Mouse (Mus musculus): Measurements from ENCODE around the gene Slx1b. TPM values are rescaled to one million over a fixed set of nuclear protein-coding genes. Genes with fewer than 3 reads are reported as not detected.
"Not testable (repeated sequence)": the region's sequence is repeated elsewhere in the genome, so short reads cannot be mapped to it uniquely, and the experiment has no call there.

The Slx1b gene
- polyA plus RNA-seq, 1 experiment from 2014 or later: 10.6 TPM

DNA sequence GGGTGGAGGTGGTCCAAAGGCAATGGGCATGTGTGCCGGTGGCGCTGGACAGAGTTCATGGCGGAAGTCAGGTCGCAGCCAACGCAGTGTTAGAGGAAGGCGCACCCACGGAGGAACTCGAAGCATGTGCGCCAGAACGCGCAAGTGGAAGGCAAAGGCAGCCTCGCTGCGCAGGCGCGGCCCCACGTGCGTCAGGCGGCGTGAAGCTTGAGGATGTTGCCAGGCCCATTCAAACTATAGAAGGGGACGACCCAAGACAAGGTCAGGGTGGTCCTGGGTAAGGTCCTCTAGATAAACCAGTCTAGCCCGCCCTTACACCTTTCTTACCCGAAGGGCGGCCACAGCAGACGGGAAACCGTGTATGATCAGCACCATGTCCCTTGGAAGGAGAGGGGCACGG, 3.2 kb downstream of the Slx1b start:
- H3K27me3 ChIP-seq (ENCODE audit: control insufficient read depth, insufficient read depth, low read length): no peaks in the 10 kb centered on the region
- H3K4me2 ChIP-seq (ENCODE audit: low read length): no peak overlapping the region
- H3K4me1 ChIP-seq (ENCODE audit: control insufficient read depth, insufficient read depth, low read length): peaks cover 18% of the 10 kb centered on the region
- no peaks in the 10 kb centered on the region for H3K9me3 ChIP-seq (ENCODE audit: control insufficient read depth, low read length)
- no peak overlapping the region for H3K9ac ChIP-seq (replicated peaks; ENCODE audit: low read length)
- peaks cover 34% of the 10 kb centered on the region for H3K36me3 ChIP-seq (ENCODE audit: control insufficient read depth, insufficient read depth, low read length)
- DNase-seq: no peak
- no peak overlapping the region for H3K27ac ChIP-seq (replicated peaks; ENCODE audit: low read depth, low read length)
- 95% methylated on average over 26 of the region's 26 CpGs for WGBS
- ATAC-seq (ENCODE audit: low FRiP score, low TSS enrichment): no peak
- no peak overlapping the region for H3K4me3 ChIP-seq (replicated peaks; ENCODE audit: low read depth, low read length)

DNA sequence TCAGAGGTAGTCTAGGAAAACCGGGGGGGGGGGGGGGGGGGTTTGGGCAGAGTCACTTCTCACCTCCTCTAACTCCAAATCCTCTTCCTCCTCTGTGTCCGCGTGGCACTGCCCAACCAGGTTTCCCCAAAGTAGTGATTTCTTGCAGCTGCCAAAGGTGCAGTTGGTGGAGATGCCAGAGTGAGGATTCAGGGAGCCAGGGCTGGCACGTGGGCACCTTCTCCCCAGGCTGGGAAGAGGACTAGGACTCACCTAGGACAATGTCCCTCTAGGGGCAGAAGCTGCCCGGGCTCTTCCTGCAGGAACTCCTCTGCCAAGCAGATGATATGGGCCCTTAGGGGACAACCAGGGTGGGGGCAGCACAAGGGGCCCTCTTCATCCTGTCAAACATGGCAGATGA, 3.9 kb downstream of the Slx1b start:
- no peak overlapping the region for H3K4me3 ChIP-seq (replicated peaks; ENCODE audit: low read depth, low read length)
- DNase-seq (no peak), ATAC-seq (ENCODE audit: low FRiP score, low TSS enrichment) (no peak)
- peaks cover 15% of the 10 kb centered on the region for H3K4me1 ChIP-seq (ENCODE audit: control insufficient read depth, insufficient read depth, low read length)
- no peak overlapping the region for H3K9ac ChIP-seq (replicated peaks; ENCODE audit: low read length)
- peaks cover 32% of the 10 kb centered on the region for H3K36me3 ChIP-seq (ENCODE audit: control insufficient read depth, insufficient read depth, low read length)
- H3K27ac ChIP-seq (replicated peaks; ENCODE audit: low read depth, low read length): no peak overlapping the region
- no peaks in the 10 kb centered on the region for H3K9me3 ChIP-seq (ENCODE audit: control insufficient read depth, low read length)
- H3K4me2 ChIP-seq (ENCODE audit: low read length): no peak overlapping the region
- 91% methylated on average over 5 of the region's 5 CpGs for WGBS
- no peaks in the 10 kb centered on the region for H3K27me3 ChIP-seq (ENCODE audit: control insufficient read depth, insufficient read depth, low read length)

DNA sequence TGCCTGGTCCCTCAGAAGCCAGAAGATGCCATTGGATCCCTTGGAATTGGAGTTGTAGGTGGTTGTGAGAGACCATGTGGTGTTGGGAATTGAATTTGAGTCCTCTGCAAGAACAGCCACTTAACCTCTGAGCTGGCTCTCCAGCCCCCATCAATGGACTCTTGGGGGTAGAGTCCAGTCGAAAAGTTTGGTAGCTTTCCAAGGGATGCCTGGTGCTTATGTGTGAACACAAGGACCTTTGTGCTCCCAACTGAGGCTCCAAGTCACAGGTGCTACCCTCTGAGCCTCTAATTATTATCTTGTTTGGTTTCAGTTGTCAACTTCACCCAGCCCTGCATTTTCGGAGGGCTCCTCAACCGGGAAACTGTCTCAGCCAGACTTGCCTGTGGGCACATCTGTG, 4.8 kb downstream of the Slx1b start:
- Histone ChIP-seq H3K27ac (replicated peaks; ENCODE audit: low read depth, low read length) (no peak overlapping the region), H3K4me2 (ENCODE audit: low read length) (no peak overlapping the region), H3K27me3 (ENCODE audit: control insufficient read depth, insufficient read depth, low read length) (no peaks in the 10 kb centered on the region), H3K4me3 (replicated peaks; ENCODE audit: low read depth, low read length) (no peak overlapping the region), H3K4me1 (ENCODE audit: control insufficient read depth, insufficient read depth, low read length) (peaks cover 11% of the 10 kb centered on the region), H3K9ac (replicated peaks; ENCODE audit: low read length) (no peak overlapping the region), H3K36me3 (ENCODE audit: control insufficient read depth, insufficient read depth, low read length) (peaks cover 32% of the 10 kb centered on the region), H3K9me3 (ENCODE audit: control insufficient read depth, low read length) (no peaks in the 10 kb centered on the region)
- 93% methylated on average over 3 of the region's 3 CpGs for WGBS
- ATAC-seq (ENCODE audit: low FRiP score, low TSS enrichment) (no peak), DNase-seq (no peak)

DNA sequence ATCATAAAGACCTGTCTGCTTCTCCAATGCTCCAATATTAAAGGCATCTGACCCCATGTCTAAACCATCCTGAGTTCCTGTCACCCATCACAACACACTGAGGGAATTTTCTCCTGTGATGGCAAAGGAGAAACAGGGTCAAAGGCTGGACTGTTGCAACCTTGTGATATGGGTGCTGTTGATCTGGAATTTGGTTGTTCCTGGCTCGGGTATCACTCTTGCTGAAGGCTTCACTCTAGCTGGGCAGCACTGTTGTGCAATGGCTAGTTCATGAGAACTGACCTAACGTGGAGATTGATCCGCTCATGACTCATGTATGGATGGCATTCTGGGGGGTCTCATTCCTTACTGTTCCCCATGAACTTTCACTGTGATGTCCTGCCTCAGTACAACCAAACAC, 6.6 kb downstream of the Slx1b start:
- H3K9me3 ChIP-seq (ENCODE audit: control insufficient read depth, low read length): no peaks in the 10 kb centered on the region
- 92% methylated on average over 3 of the region's 3 CpGs for WGBS

DNA sequence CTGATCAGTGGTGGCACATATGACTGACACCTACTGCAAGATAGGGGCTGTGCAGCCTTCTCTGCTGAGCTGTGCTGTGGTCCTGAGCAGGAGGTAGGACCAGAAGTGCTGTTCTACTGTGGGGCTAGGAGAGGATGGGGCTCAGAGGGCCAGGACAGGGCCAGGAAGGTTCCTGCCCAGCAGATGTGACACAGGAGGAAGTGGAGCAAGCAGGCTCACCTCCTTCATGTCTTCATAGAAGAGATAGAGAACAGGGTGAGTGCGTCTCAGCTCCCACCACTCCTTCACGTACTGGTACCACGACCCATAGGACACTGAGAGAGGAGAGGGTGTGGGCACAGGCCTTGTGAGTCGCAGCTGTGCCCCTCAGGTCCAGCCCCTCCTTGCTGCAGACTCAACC, 7.4 kb downstream of the Slx1b start:
- not testable (repeated sequence) for H3K4me1 ChIP-seq (ENCODE audit: control insufficient read depth, insufficient read depth, low read length); DNase-seq; H3K27ac ChIP-seq (replicated peaks; ENCODE audit: low read depth, low read length); H3K27me3 ChIP-seq (ENCODE audit: control insufficient read depth, insufficient read depth, low read length); H3K4me2 ChIP-seq (ENCODE audit: low read length); ATAC-seq (ENCODE audit: low FRiP score, low TSS enrichment); H3K4me3 ChIP-seq (replicated peaks; ENCODE audit: low read depth, low read length); H3K9me3 ChIP-seq (ENCODE audit: control insufficient read depth, low read length); H3K9ac ChIP-seq (replicated peaks; ENCODE audit: low read length)
- 81% methylated on average over 4 of the region's 4 CpGs for WGBS
- H3K36me3 ChIP-seq (ENCODE audit: control insufficient read depth, insufficient read depth, low read length): peaks cover 32% of the 10 kb centered on the region

More for the DNA sequence above, 6.6 kb downstream of the Slx1b start:
- Histone ChIP-seq H3K4me3 (replicated peaks; ENCODE audit: low read depth, low read length) (no peak overlapping the region), H3K36me3 (ENCODE audit: control insufficient read depth, insufficient read depth, low read length) (peaks cover 32% of the 10 kb centered on the region), H3K27me3 (ENCODE audit: control insufficient read depth, insufficient read depth, low read length) (no peaks in the 10 kb centered on the region), H3K4me1 (ENCODE audit: control insufficient read depth, insufficient read depth, low read length) (peaks cover 4% of the 10 kb centered on the region; the same call in 1 of the 2 replicates), H3K27ac (replicated peaks; ENCODE audit: low read depth, low read length) (no peak overlapping the region), H3K9ac (replicated peaks; ENCODE audit: low read length) (no peak overlapping the region), H3K4me2 (ENCODE audit: low read length) (no peak overlapping the region)
- DNase-seq: no peak
- no peak for ATAC-seq (ENCODE audit: low FRiP score, low TSS enrichment)

- DNase-seq (no peak), ATAC-seq (ENCODE audit: low FRiP score, low TSS enrichment) (no peak)
- no peaks in the 10 kb centered on the region for H3K27me3 ChIP-seq (ENCODE audit: control insufficient read depth, insufficient read depth, low read length)
- no peak overlapping the region for H3K9ac ChIP-seq (replicated peaks; ENCODE audit: low read length)
- H3K4me2 ChIP-seq (ENCODE audit: low read length): no peak overlapping the region
- H3K36me3 ChIP-seq (ENCODE audit: control insufficient read depth, insufficient read depth, low read length): peaks cover 6% of the 10 kb centered on the region; the same call in 1 of the 2 replicates
- no peak overlapping the region for H3K4me3 ChIP-seq (replicated peaks; ENCODE audit: low read depth, low read length)
- no peaks in the 10 kb centered on the region for H3K9me3 ChIP-seq (ENCODE audit: control insufficient read depth, low read length)
- no peak overlapping the region for H3K27ac ChIP-seq (replicated peaks; ENCODE audit: low read depth, low read length)
- 96% methylated on average over 5 of the region's 5 CpGs for WGBS
- H3K4me1 ChIP-seq (ENCODE audit: control insufficient read depth, insufficient read depth, low read length): no peaks in the 10 kb centered on the region
These were observed 14.4 kb downstream of the Slx1b start for GRCm38 (mm10) chr7:126681221-126681620.

- H3K9ac ChIP-seq (replicated peaks; ENCODE audit: low read length): no peak overlapping the region
- WGBS: 94% methylated on average over 5 of the region's 5 CpGs
- DNase-seq: no peak
- ATAC-seq (ENCODE audit: low FRiP score, low TSS enrichment): no peak
- H3K4me1 ChIP-seq (ENCODE audit: control insufficient read depth, insufficient read depth, low read length): no peaks in the 10 kb centered on the region
- H3K36me3 ChIP-seq (ENCODE audit: control insufficient read depth, insufficient read depth, low read length): peaks cover 6% of the 10 kb centered on the region; the same call in 1 of the 2 replicates
- no peaks in the 10 kb centered on the region for H3K9me3 ChIP-seq (ENCODE audit: control insufficient read depth, low read length)
- no peak overlapping the region for H3K4me3 ChIP-seq (replicated peaks; ENCODE audit: low read depth, low read length)
- no peaks in the 10 kb centered on the region for H3K27me3 ChIP-seq (ENCODE audit: control insufficient read depth, insufficient read depth, low read length)
- H3K27ac ChIP-seq (replicated peaks; ENCODE audit: low read depth, low read length): no peak overlapping the region
- no peak overlapping the region for H3K4me2 ChIP-seq (ENCODE audit: low read length)
These were observed 15.9 kb downstream of the Slx1b start for GRCm38 (mm10) chr7:126679683-126680082.

GRCm38 (mm10) chr7:126678545-126679341, 16.8 kb downstream of the Slx1b start:
- Histone ChIP-seq H3K36me3 (ENCODE audit: control insufficient read depth, insufficient read depth, low read length) (peaks cover 6% of the 10 kb centered on the region; the same call in 1 of the 2 replicates), H3K9me3 (ENCODE audit: control insufficient read depth, low read length) (no peaks in the 10 kb centered on the region), H3K4me1 (ENCODE audit: control insufficient read depth, insufficient read depth, low read length) (no peaks in the 10 kb centered on the region), H3K9ac (replicated peaks; ENCODE audit: low read length) (no peak overlapping the region), H3K27me3 (ENCODE audit: control insufficient read depth, insufficient read depth, low read length) (no peaks in the 10 kb centered on the region), H3K27ac (replicated peaks; ENCODE audit: low read depth, low read length) (no peak overlapping the region), H3K4me2 (ENCODE audit: low read length) (no peak overlapping the region), H3K4me3 (replicated peaks; ENCODE audit: low read depth, low read length) (no peak overlapping the region)
- DNase-seq (no peak), ATAC-seq (ENCODE audit: low FRiP score, low TSS enrichment) (no peak)
- WGBS: 90% methylated on average over 8 of the region's 8 CpGs

GRCm38 (mm10) chr7:126676631-126677220, 18.9 kb downstream of the Slx1b start:
- Histone ChIP-seq H3K27ac (replicated peaks; ENCODE audit: low read depth, low read length) (no peak overlapping the region), H3K9ac (replicated peaks; ENCODE audit: low read length) (no peak overlapping the region), H3K36me3 (ENCODE audit: control insufficient read depth, insufficient read depth, low read length) (peaks cover 21% of the 10 kb centered on the region), H3K4me2 (ENCODE audit: low read length) (no peak overlapping the region), H3K4me3 (replicated peaks; ENCODE audit: low read depth, low read length) (no peak overlapping the region), H3K4me1 (ENCODE audit: control insufficient read depth, insufficient read depth, low read length) (no peaks in the 10 kb centered on the region), H3K27me3 (ENCODE audit: control insufficient read depth, insufficient read depth, low read length) (no peaks in the 10 kb centered on the region), H3K9me3 (ENCODE audit: control insufficient read depth, low read length) (no peaks in the 10 kb centered on the region)
- ATAC-seq (ENCODE audit: low FRiP score, low TSS enrichment) (no peak), DNase-seq (no peak)
- WGBS: 77% methylated on average over 4 of the region's 4 CpGs

Data from midbrain, embryonic 14.5 days (tissue).